Mouse (Mus musculus) E14TG2a.4 (cell line): ENCODE data around the gene Pgam5.

Experiments used
- H3K27me3 ChIP-seq: 2 replicates; pipeline ENCODE4 v1.6.1; 2014; ENCODE audit warnings: low read length, control low read depth; ENCODE audit not compliant: insufficient read depth
- H3K36me3 ChIP-seq: 2 replicates; pipeline ENCODE4 v1.6.1; 2014; ENCODE audit warnings: low read length, control low read depth; ENCODE audit not compliant: insufficient read depth
- H3K4me1 ChIP-seq: replicated peaks from 2 replicates; pipeline ENCODE4 v1.6.1; 2014; ENCODE audit warnings: low read depth, low read length, control low read depth
- H3K4me3 ChIP-seq: replicated peaks from 2 replicates; pipeline ENCODE4 v1.5.1; 2014; ENCODE audit warnings: mild to moderate bottlenecking, low read length
- H3K9me3 ChIP-seq: 2 replicates; pipeline ENCODE4 v1.6.1; 2014; ENCODE audit warnings: low read length, control low read depth
- CTCF ChIP-seq: conservative IDR thresholded peaks from 2 replicates; pipeline ENCODE4 v1.5.1; 2014; ENCODE audit warnings: low read length
- NANOG ChIP-seq: IDR thresholded peaks from 2 replicates; pipeline ENCODE4 v1.6.1; 2014; ENCODE audit warnings: borderline replicate concordance, low read length, mixed read lengths
- POU5F1 ChIP-seq: IDR thresholded peaks from 2 replicates; pipeline ENCODE4 v1.6.1; 2014; ENCODE audit warnings: low read length, borderline replicate concordance

Pgam5 gene

GRCm38 (mm10) chr5:110269141-110270101, at the start of gene Pgam5:
Gene Pgam5 (minus strand): TSS chr5:110269913.
- Histone ChIP-seq H3K4me1 (peaks cover 52% of the 10 kb centered on the region), H3K9me3 (no peaks in the 10 kb centered on the region), H3K27me3 (no peaks in the 10 kb centered on the region), H3K36me3 (peaks cover 63% of the 10 kb centered on the region), H3K4me3 (peak within 1 kb of the TSS; percentile 99)
- TF ChIP-seq CTCF (peak; percentile 50), NANOG (no peak)

GRCm38 (mm10) chr5:110313127-110313526, 43.4 kb upstream of the Pgam5 start:
- Histone ChIP-seq H3K9me3 (no peaks in the 10 kb centered on the region), H3K36me3 (peaks cover 96% of the 10 kb centered on the region), H3K4me3 (no peak overlapping the region), H3K4me1 (peaks cover 5% of the 10 kb centered on the region; the same call in 1 of the 2 replicates), H3K27me3 (no peaks in the 10 kb centered on the region)
- TF ChIP-seq NANOG, result no peak
- no peak for TF ChIP-seq CTCF
- TF ChIP-seq POU5F1, result no peak

- TF ChIP-seq POU5F1 (no peak), CTCF (no peak), NANOG (no peak)
- Histone ChIP-seq H3K4me3 (no peak overlapping the region), H3K27me3 (no peaks in the 10 kb centered on the region), H3K36me3 (peaks cover 100% of the 10 kb centered on the region), H3K9me3 (no peaks in the 10 kb centered on the region), H3K4me1 (peaks cover 5% of the 10 kb centered on the region; the same call in 1 of the 2 replicates)
These were observed 39.1 kb upstream of the Pgam5 start for GRCm38 (mm10) chr5:110308861-110309260.

GRCm38 (mm10) chr5:110300591-110300990, 30.9 kb upstream of the Pgam5 start:
- no peaks in the 10 kb centered on the region for H3K27me3 ChIP-seq
- H3K36me3 ChIP-seq, result peaks cover 99% of the 10 kb centered on the region
- H3K9me3 ChIP-seq, result no peaks in the 10 kb centered on the region
- H3K4me3 ChIP-seq, result no peak overlapping the region
- TF ChIP-seq POU5F1 (no peak), CTCF (no peak), NANOG (no peak)
- 0 out of 2 replicates have a peak, but pooled peaks cover 4% of the 10 kb centered on the region for H3K4me1 ChIP-seq

- Histone ChIP-seq H3K4me1 (0 out of 2 replicates have a peak, but pooled peaks cover 4% of the 10 kb centered on the region), H3K4me3 (no peak overlapping the region), H3K36me3 (peaks cover 93% of the 10 kb centered on the region), H3K27me3 (no peaks in the 10 kb centered on the region), H3K9me3 (no peaks in the 10 kb centered on the region)
- no peak for TF ChIP-seq NANOG
- no peak for TF ChIP-seq CTCF
- TF ChIP-seq POU5F1, result no peak
These were observed 26.9 kb upstream of the Pgam5 start for GRCm38 (mm10) chr5:110296637-110297036.

GRCm38 (mm10) chr5:110291649-110292048, 21.9 kb upstream of the Pgam5 start:
- Histone ChIP-seq H3K27me3 (no peaks in the 10 kb centered on the region), H3K9me3 (no peaks in the 10 kb centered on the region), H3K36me3 (peaks cover 77% of the 10 kb centered on the region), H3K4me3 (no peak overlapping the region), H3K4me1 (peaks cover 8% of the 10 kb centered on the region)
- no peak for TF ChIP-seq POU5F1
- TF ChIP-seq CTCF, result no peak
- no peak for TF ChIP-seq NANOG

GRCm38 (mm10) chr5:110287084-110287475, 17.4 kb upstream of the Pgam5 start:
- H3K4me3 ChIP-seq, result peak overlapping the region; percentile 94
- H3K4me1 ChIP-seq, result peaks cover 37% of the 10 kb centered on the region
- H3K27me3 ChIP-seq, result peaks cover 7% of the 10 kb centered on the region
- TF ChIP-seq NANOG (no peak), POU5F1 (no peak), CTCF (no peak)
- H3K36me3 ChIP-seq, result peaks cover 51% of the 10 kb centered on the region
- H3K9me3 ChIP-seq, result no peaks in the 10 kb centered on the region

GRCm38 (mm10) chr5:110286446-110287083, 16.9 kb upstream of the Pgam5 start:
- Histone ChIP-seq H3K4me1 (peaks cover 38% of the 10 kb centered on the region), H3K4me3 (peak overlapping the region; percentile 94), H3K9me3 (no peaks in the 10 kb centered on the region), H3K27me3 (peaks cover 7% of the 10 kb centered on the region), H3K36me3 (peaks cover 50% of the 10 kb centered on the region)
- TF ChIP-seq NANOG (no peak), CTCF (no peak), POU5F1 (no peak)
